Mouse (Mus musculus): ENCODE data around the gene Gm49369. TPM values are rescaled to one million over a fixed set of nuclear protein-coding genes. Genes with fewer than 3 reads are reported as not detected.
A peak's percentile ranks its signal among the peaks of the same experiment; 100 is the strongest.

Gm49369 gene
- polyA plus RNA-seq, 1 experiment from 2014 or later: 1.2 TPM

GRCm38 (mm10) chr7:142391108-142391507, 8.6 kb upstream of the Gm49369 start:
- Histone ChIP-seq H3K4me2 (replicated peaks) (no peak overlapping the region), H3K4me3 (replicated peaks) (no peak overlapping the region), H3K27me3 (replicated peaks) (no peaks in the 10 kb centered on the region), H3K36me3 (no peaks in the 10 kb centered on the region), H3K27ac (no peak overlapping the region), H3K4me1 (replicated peaks) (peaks cover 10% of the 10 kb centered on the region), H3K9ac (no peak overlapping the region), H3K9me3 (no peaks in the 10 kb centered on the region)
- WGBS: 74% methylated on average over 3 of the region's 3 CpGs
- ATAC-seq: no peak

GRCm38 (mm10) chr7:142389961-142390650, 7.6 kb upstream of the Gm49369 start:
- Histone ChIP-seq H3K9me3 (no peaks in the 10 kb centered on the region), H3K4me2 (replicated peaks) (no peak overlapping the region), H3K27ac (no peak overlapping the region), H3K36me3 (peaks cover 2% of the 10 kb centered on the region; the same call in 1 of the 2 replicates), H3K4me3 (replicated peaks) (no peak overlapping the region), H3K9ac (no peak overlapping the region), H3K27me3 (replicated peaks) (no peaks in the 10 kb centered on the region), H3K4me1 (replicated peaks) (peaks cover 17% of the 10 kb centered on the region)
- ATAC-seq: no peak
- WGBS: 81% methylated on average over 3 of the region's 3 CpGs

- 90% methylated on average over 2 of the region's 2 CpGs for WGBS
- no peak overlapping the region for H3K27ac ChIP-seq
Observed at GRCm38 (mm10) chr7:142388740-142389139, 6.3 kb upstream of the Gm49369 start.

GRCm38 (mm10) chr7:142388198-142388597, 5.7 kb upstream of the Gm49369 start:
- no peaks in the 10 kb centered on the region for H3K27me3 ChIP-seq (replicated peaks)
- ATAC-seq: no peak
- H3K27ac ChIP-seq: peak overlapping the region; percentile 57
- peaks cover 15% of the 10 kb centered on the region for H3K36me3 ChIP-seq
- peak overlapping the region; percentile 85 for H3K4me2 ChIP-seq (replicated peaks)
- H3K9ac ChIP-seq: no peak overlapping the region
- H3K4me1 ChIP-seq (replicated peaks): peaks cover 17% of the 10 kb centered on the region
- 93% methylated on average over 1 of the region's 1 CpGs for WGBS
- peak overlapping the region; percentile 82 for H3K4me3 ChIP-seq (replicated peaks)
- no peaks in the 10 kb centered on the region for H3K9me3 ChIP-seq

More at GRCm38 (mm10) chr7:142388740-142389139, 6.3 kb upstream of the Gm49369 start:
- no peak overlapping the region for H3K4me2 ChIP-seq (replicated peaks)
- no peaks in the 10 kb centered on the region for H3K9me3 ChIP-seq
- H3K4me3 ChIP-seq (replicated peaks): no peak overlapping the region
- H3K36me3 ChIP-seq: peaks cover 11% of the 10 kb centered on the region
- peaks cover 17% of the 10 kb centered on the region for H3K4me1 ChIP-seq (replicated peaks)
- ATAC-seq: no peak
- H3K27me3 ChIP-seq (replicated peaks): no peaks in the 10 kb centered on the region
- no peak overlapping the region for H3K9ac ChIP-seq

GRCm38 (mm10) chr7:142387419-142388148, 5.1 kb upstream of the Gm49369 start, which contains the start of gene Ctsd:
Gene Ctsd (minus strand): TSS chr7:142388038.
- WGBS: under 1% methylated on average over 55 of the region's 55 CpGs
- Histone ChIP-seq H3K4me2 (replicated peaks) (peak within 1 kb of the TSS; percentile 85), H3K9me3 (no peaks in the 10 kb centered on the region), H3K4me3 (replicated peaks) (peak within 1 kb of the TSS; percentile 82), H3K9ac (peak within 1 kb of the TSS; percentile 76), H3K36me3 (peaks cover 19% of the 10 kb centered on the region), H3K27me3 (replicated peaks) (no peaks in the 10 kb centered on the region), H3K4me1 (replicated peaks) (peaks cover 17% of the 10 kb centered on the region), H3K27ac (peak within 1 kb of the TSS; percentile 73)
- peak; percentile 98 for ATAC-seq

GRCm38 (mm10) chr7:142386621-142387201, 4.2 kb upstream of the Gm49369 start:
- H3K9me3 ChIP-seq: no peaks in the 10 kb centered on the region
- peak; percentile 23; the same call in 1 of the 2 replicates for ATAC-seq
- H3K27me3 ChIP-seq (replicated peaks): no peaks in the 10 kb centered on the region
- H3K9ac ChIP-seq: peak overlapping the region; percentile 76
- peak overlapping the region; percentile 85 for H3K4me2 ChIP-seq (replicated peaks)
- H3K36me3 ChIP-seq: peaks cover 26% of the 10 kb centered on the region
- WGBS: 46% methylated on average over 6 of the region's 6 CpGs
- peaks cover 17% of the 10 kb centered on the region for H3K4me1 ChIP-seq (replicated peaks)
- H3K4me3 ChIP-seq (replicated peaks): peak overlapping the region; percentile 82
- H3K27ac ChIP-seq: 0 out of 2 replicates have a peak overlapping the region, but pooled peaks have one; percentile 32

GRCm38 (mm10) chr7:142385742-142386403, 3.4 kb upstream of the Gm49369 start:
- Histone ChIP-seq H3K4me2 (replicated peaks) (peak overlapping the region; percentile 85), H3K27ac (no peak overlapping the region), H3K9me3 (no peaks in the 10 kb centered on the region), H3K27me3 (replicated peaks) (no peaks in the 10 kb centered on the region), H3K4me3 (replicated peaks) (peak overlapping the region; percentile 82), H3K36me3 (peaks cover 30% of the 10 kb centered on the region), H3K9ac (peak overlapping the region; percentile 76; the same call in 1 of the 2 replicates), H3K4me1 (replicated peaks) (peaks cover 17% of the 10 kb centered on the region)
- no peak for ATAC-seq
- WGBS: 84% methylated on average over 3 of the region's 3 CpGs

GRCm38 (mm10) chr7:142384306-142384705, 1.8 kb upstream of the Gm49369 start:
- Histone ChIP-seq H3K27me3 (replicated peaks) (no peaks in the 10 kb centered on the region), H3K9me3 (no peaks in the 10 kb centered on the region), H3K4me2 (replicated peaks) (no peak overlapping the region), H3K4me3 (replicated peaks) (no peak overlapping the region), H3K4me1 (replicated peaks) (peaks cover 17% of the 10 kb centered on the region), H3K9ac (no peak overlapping the region), H3K27ac (no peak overlapping the region), H3K36me3 (peaks cover 44% of the 10 kb centered on the region)
- ATAC-seq: no peak
- WGBS: 76% methylated on average over 10 of the region's 10 CpGs

- Histone ChIP-seq H3K4me3 (replicated peaks) (no peak overlapping the region), H3K36me3 (peaks cover 65% of the 10 kb centered on the region), H3K27ac (no peak overlapping the region), H3K4me2 (replicated peaks) (no peak overlapping the region), H3K9me3 (no peaks in the 10 kb centered on the region), H3K4me1 (replicated peaks) (peaks cover 7% of the 10 kb centered on the region), H3K27me3 (replicated peaks) (no peaks in the 10 kb centered on the region), H3K9ac (no peak overlapping the region)
- WGBS: 92% methylated on average over 4 of the region's 4 CpGs
- no peak for ATAC-seq
Observed at GRCm38 (mm10) chr7:142381175-142381574, 1.3 kb downstream of the Gm49369 start.

GRCm38 (mm10) chr7:142379186-142379585, 3.3 kb downstream of the Gm49369 start:
- 66% methylated on average over 6 of the region's 6 CpGs for WGBS
- Histone ChIP-seq H3K27me3 (replicated peaks) (no peaks in the 10 kb centered on the region), H3K9ac (no peak overlapping the region), H3K4me1 (replicated peaks) (no peaks in the 10 kb centered on the region), H3K9me3 (no peaks in the 10 kb centered on the region), H3K36me3 (peaks cover 60% of the 10 kb centered on the region), H3K27ac (no peak overlapping the region), H3K4me3 (replicated peaks) (no peak overlapping the region), H3K4me2 (replicated peaks) (no peak overlapping the region)
- no peak for ATAC-seq

GRCm38 (mm10) chr7:142377233-142377925, 5.1 kb downstream of the Gm49369 start:
- WGBS: 72% methylated on average over 14 of the region's 14 CpGs
- H3K4me3 ChIP-seq (replicated peaks): no peak overlapping the region
- no peak overlapping the region for H3K9ac ChIP-seq
- ATAC-seq: peak; percentile 18; the same call in 1 of the 2 replicates
- peaks cover 48% of the 10 kb centered on the region for H3K36me3 ChIP-seq
- no peak overlapping the region for H3K4me2 ChIP-seq (replicated peaks)
- H3K27me3 ChIP-seq (replicated peaks): peaks cover 3% of the 10 kb centered on the region
- H3K27ac ChIP-seq: no peak overlapping the region
- H3K9me3 ChIP-seq: no peaks in the 10 kb centered on the region
- H3K4me1 ChIP-seq (replicated peaks): no peaks in the 10 kb centered on the region; the same call in 1 of the 2 replicates

Measured in intestine, embryonic 15.5 days (tissue).